Mouse (Mus musculus): ENCODE measurements around the gene Olfr1157.

DNA sequence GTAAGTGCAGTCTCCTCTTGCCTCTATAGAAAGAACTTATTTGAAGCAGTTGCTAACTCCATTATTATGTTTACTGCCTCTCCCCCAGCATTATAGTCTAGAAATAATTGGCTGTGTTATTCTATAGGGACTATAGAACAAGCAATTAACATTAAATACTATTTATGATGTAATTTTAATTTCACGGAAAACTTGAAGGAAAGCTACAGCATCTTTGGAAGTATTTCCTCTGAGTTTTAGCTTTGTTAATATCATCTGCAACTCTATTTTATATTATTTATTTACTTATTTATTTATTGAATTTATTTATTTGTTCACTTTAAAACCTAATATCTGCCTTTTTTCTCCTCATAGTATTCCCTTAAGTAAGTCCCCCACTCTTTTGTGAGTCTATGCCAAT is 23.1 kb downstream of the Olfr1157 start, which contains the start of gene Olfr1155:
- TF ChIP-seq GATA1 (IDR thresholded peaks at IDR 0.05; ENCODE audit: borderline replicate concordance, low read length) (no peak), FLI1 (IDR thresholded peaks at IDR 0.05; ENCODE audit: low read length) (no peak)
